Mouse (Mus musculus) embryonic facial prominence, embryonic 11.5 days (tissue): ENCODE measurements around the gene Grpel1. TPM values are rescaled to one million over a fixed set of nuclear protein-coding genes. Genes with fewer than 3 reads are reported as not detected.

ENCODE experiments used
- ATAC-seq: fragments of 200-750 bp; cut with Nextera tagmentation; replicated peaks from 2 replicates; pipeline ENCODE4 v1.8.0; 2017; ENCODE audit warnings: low read depth; ENCODE audit not compliant: insufficient number of reproducible peaks, low FRiP score, low TSS enrichment
- DNase-seq: peaks from one replicate; pipeline ENCODE4 v3.0.0-alpha.2; 2015; ENCODE audit warnings: low spot score
- H3K27ac ChIP-seq: fragments of 300-500 bp; sonication (generic); replicated peaks from 2 replicates; pipeline ENCODE4 v1.5.1; 2014; ENCODE audit warnings: mild to moderate bottlenecking, low read depth, low read length, control low read depth
- H3K27me3 ChIP-seq: fragments of 300-500 bp; sonication (generic); 2 replicates; pipeline ENCODE4 v1.6.1; 2014; ENCODE audit warnings: mild to moderate bottlenecking, low read length, moderate library complexity, mixed read lengths; ENCODE audit not compliant: control insufficient read depth, insufficient read depth
- H3K36me3 ChIP-seq: fragments of 300-500 bp; sonication (generic); replicated peaks from 2 replicates; pipeline ENCODE4 v1.6.1; 2014; ENCODE audit warnings: low read depth, mild to moderate bottlenecking, low read length, moderate library complexity, mixed read lengths; ENCODE audit not compliant: control insufficient read depth, insufficient read depth
- H3K4me1 ChIP-seq: fragments of 300-500 bp; sonication (generic); 2 replicates; pipeline ENCODE4 v1.6.1; 2014; ENCODE audit warnings: low read length, mixed read lengths; ENCODE audit not compliant: control insufficient read depth, insufficient read depth
- H3K4me2 ChIP-seq: fragments of 300-500 bp; sonication (generic); 2 replicates; pipeline ENCODE4 v1.6.1; 2014; ENCODE audit warnings: low read depth, mild to moderate bottlenecking, control low read depth, low read length, moderate library complexity
- H3K4me3 ChIP-seq: fragments of 300-500 bp; sonication (generic); 2 replicates; pipeline ENCODE4 v1.5.1; 2014; ENCODE audit warnings: low read depth, low read length, control low read depth
- H3K9ac ChIP-seq: fragments of 300-500 bp; sonication (generic); replicated peaks from 2 replicates; pipeline ENCODE4 v1.6.1; 2014; ENCODE audit warnings: mild to moderate bottlenecking, control low read depth, low read length
- H3K9me3 ChIP-seq: fragments of 300-500 bp; sonication (generic); replicated peaks from 2 replicates; pipeline ENCODE4 v1.6.1; 2016; ENCODE audit warnings: mild to moderate bottlenecking, low read length, inconsistent platforms, mixed read lengths; ENCODE audit not compliant: control insufficient read depth
- WGBS: fragments of 180-500 bp; shearing (Covaris S2); extraction: QIAGEN DNeasy Blood & Tissue Kit; methylation state at CpG from one replicate; pipeline ENCODE4 v1.1.7; 2014; 5-methylcytosine and 5-hydroxymethylcytosine counted together
- polyA plus RNA-seq: library from polyadenylated mRNA; unstranded; fragments of >200 nt; fragmentation: Nextera tagmentation; extraction: Ambion mirVana; gene quantifications from 2 replicates; pipeline ENCODE4 v1.2.1, GENCODE M21; 2014

Gene Grpel1
- polyA plus RNA-seq, 1 experiment from 2014 or later, result 61.4 TPM

DNA sequence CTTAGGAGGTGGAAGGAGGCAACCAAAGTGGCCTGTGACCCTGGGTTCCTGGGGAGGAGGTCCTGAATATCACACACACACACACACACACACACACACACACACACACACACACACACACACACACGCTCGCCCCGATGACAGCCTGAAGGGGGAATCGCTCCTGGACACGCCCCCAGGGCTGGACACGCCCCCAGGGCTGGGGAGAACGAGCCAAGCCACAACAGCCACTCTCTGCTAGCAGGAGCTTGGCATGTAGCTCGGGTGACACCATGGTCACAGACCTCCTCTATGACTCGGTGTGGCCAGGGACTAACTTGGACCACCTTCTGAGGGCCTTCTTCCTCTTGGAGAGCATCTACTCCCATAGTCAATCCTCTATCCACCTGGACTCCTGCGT is 13.7 kb upstream of the Grpel1 start:
- no peaks in the 10 kb centered on the region for H3K36me3 ChIP-seq
- no peak overlapping the region for H3K27ac ChIP-seq
- no peak overlapping the region for H3K9ac ChIP-seq
- H3K27me3 ChIP-seq, result no peaks in the 10 kb centered on the region
- no peak for ATAC-seq
- no peak for DNase-seq
- no peak overlapping the region for H3K4me3 ChIP-seq
- 24% methylated on average over 9 of the region's 10 CpGs for WGBS
- H3K4me1 ChIP-seq, result no peaks in the 10 kb centered on the region
- no peaks in the 10 kb centered on the region for H3K9me3 ChIP-seq
- no peak overlapping the region for H3K4me2 ChIP-seq

DNA sequence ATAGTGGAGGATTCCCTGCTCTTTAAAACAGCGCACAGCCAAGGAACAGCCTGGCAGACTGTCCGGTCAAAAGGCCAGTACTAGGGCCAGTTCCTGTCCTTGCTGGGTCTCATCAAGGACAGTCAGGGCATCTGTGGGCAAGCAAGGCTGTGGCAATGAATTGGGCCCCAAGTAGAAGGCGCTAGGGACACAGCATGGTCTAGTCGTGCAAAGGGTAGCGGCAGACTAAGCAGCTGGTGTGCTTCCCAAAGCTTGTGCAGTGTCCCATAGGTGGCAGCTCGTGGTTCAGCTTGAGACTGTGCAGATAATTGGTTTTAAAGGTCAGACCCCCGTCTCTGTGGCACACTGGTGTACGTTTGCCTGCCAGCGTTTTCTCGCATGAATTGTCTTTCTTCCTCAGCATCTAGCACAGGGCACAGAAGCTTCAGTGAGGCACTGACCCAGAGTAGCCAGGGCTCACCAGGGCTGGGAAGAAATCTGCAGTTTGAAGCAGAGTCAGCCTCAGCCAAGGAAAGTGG is 12.9 kb upstream of the Grpel1 start:
- DNase-seq (no peak), ATAC-seq (no peak)
- Histone ChIP-seq H3K9ac (no peak overlapping the region), H3K27ac (no peak overlapping the region), H3K36me3 (no peaks in the 10 kb centered on the region), H3K4me2 (no peak overlapping the region), H3K4me3 (no peak overlapping the region), H3K9me3 (no peaks in the 10 kb centered on the region), H3K4me1 (no peaks in the 10 kb centered on the region), H3K27me3 (no peaks in the 10 kb centered on the region)
- WGBS, result 66% methylated on average over 10 of the region's 10 CpGs

DNA sequence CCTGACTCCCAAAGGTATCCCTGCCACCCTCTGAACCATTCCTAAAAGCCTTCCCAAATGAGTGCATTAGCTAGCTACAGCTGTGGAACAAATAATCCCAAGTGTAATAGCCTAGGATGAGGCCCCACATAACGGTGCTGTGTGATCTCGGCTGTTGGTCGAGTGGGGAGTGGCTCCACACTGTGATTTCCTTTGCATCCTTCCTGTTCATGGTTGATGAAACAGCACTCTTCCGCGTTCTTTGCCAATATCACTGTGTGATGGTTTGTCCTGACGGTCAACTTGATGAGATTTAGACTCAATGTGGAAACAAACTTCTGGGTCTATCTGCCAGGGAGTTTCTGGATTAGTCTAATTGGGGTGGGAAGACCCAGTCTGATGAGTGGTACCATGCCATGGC is 12.0 kb upstream of the Grpel1 start:
- H3K36me3 ChIP-seq, result no peaks in the 10 kb centered on the region
- H3K27ac ChIP-seq, result no peak overlapping the region
- WGBS, result 81% methylated on average over 6 of the region's 6 CpGs
- no peaks in the 10 kb centered on the region for H3K27me3 ChIP-seq
- no peaks in the 10 kb centered on the region for H3K4me1 ChIP-seq
- H3K9me3 ChIP-seq, result no peaks in the 10 kb centered on the region
- no peak overlapping the region for H3K9ac ChIP-seq
- ATAC-seq, result no peak
- H3K4me3 ChIP-seq, result no peak overlapping the region
- DNase-seq, result no peak
- no peak overlapping the region for H3K4me2 ChIP-seq

DNA sequence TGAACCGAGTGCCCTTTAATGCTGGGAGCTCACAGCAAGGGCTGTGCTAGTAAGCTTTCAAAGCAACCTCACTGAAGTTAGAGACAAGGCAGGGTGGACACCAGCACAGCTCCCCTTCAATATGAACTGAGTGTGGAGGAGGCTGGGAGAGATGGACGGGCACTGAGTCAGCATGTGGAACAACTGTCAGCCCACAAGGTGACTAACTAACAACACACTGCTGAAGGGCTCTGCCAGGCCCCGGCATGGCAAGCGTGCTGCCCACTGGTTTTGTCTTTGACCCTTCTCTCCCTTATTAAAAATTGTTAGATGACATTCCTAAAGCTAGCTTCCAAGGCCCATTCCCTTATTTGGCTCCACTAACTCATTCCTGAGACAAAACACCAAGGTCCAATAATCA is 7.1 kb upstream of the Grpel1 start:
- Histone ChIP-seq H3K36me3 (no peaks in the 10 kb centered on the region), H3K9ac (no peak overlapping the region), H3K27ac (no peak overlapping the region), H3K4me1 (no peaks in the 10 kb centered on the region), H3K9me3 (no peaks in the 10 kb centered on the region), H3K4me2 (no peak overlapping the region), H3K4me3 (no peak overlapping the region), H3K27me3 (no peaks in the 10 kb centered on the region)
- DNase-seq (no peak), ATAC-seq (no peak)
- WGBS, result 74% methylated on average over 4 of the region's 4 CpGs

DNA sequence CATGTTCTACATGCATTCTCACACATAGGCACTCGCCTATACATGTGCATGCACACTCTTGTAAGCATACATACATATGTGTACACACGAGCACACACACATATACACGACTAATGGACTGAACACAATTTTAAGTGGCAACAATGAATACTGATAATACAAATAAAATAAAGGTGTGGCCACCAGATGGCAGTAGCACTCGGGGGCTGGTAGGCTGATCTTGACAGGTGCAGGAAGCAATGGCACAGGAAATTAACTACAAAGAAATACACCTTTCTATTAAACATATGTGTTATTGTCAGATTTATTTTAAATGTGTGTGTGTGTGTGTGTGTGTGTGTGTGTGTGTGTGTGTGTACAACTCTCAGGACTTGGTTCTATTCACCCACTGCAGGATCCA is 5.9 kb upstream of the Grpel1 start:
- Histone ChIP-seq H3K4me3 (no peak overlapping the region), H3K27me3 (no peaks in the 10 kb centered on the region), H3K4me1 (no peaks in the 10 kb centered on the region), H3K36me3 (no peaks in the 10 kb centered on the region), H3K4me2 (no peak overlapping the region), H3K9ac (no peak overlapping the region), H3K27ac (no peak overlapping the region), H3K9me3 (no peaks in the 10 kb centered on the region)
- no peak for ATAC-seq
- WGBS, result 21% methylated on average over 4 of the region's 4 CpGs
- DNase-seq, result peak; percentile 59

DNA sequence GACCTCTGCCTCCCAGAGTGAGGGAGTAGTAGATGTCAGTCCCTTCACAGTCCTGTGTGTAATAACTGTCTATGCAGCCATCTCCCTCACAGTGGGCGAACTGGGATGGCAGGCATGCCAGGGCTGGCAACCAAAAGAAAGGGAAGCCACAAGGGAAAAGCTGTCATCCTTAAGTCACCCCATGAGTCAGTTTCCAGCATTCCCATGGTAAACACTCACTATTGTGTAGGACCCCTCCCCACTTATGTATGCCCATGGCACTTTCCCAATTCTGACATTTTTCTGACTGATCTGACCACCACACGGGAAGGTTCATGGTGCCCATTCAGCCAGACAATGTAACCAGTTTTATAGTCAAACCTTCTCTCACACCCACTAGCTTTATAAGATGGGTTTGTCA is 4.1 kb upstream of the Grpel1 start:
- H3K9me3 ChIP-seq, result no peaks in the 10 kb centered on the region
- H3K4me3 ChIP-seq, result no peak overlapping the region
- 84% methylated on average over 2 of the region's 2 CpGs for WGBS
- H3K4me2 ChIP-seq, result no peak overlapping the region
- no peaks in the 10 kb centered on the region for H3K27me3 ChIP-seq
- no peak for ATAC-seq
- no peaks in the 10 kb centered on the region for H3K36me3 ChIP-seq
- no peaks in the 10 kb centered on the region for H3K4me1 ChIP-seq
- DNase-seq, result no peak
- no peak overlapping the region for H3K9ac ChIP-seq
- no peak overlapping the region for H3K27ac ChIP-seq

DNA sequence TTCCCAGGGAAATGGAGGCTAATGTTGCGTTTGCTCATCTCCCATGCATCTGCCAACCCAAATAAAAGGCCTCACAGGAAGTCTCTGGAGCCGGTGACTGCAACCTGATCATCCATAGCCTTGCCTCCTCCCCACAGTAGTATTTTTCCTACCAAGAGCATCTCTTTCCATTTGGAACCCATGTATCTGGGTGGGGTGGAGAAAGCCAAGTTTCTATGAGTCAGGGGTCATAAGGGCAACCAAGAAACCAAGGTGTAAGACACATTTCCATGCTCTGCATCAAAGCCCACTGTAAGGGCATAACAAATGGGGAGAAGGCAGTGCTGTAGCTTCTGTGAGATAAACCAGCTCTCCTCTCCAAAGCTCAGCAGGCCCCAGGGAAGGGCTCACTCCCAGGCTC is 3.6 kb upstream of the Grpel1 start:
- no peak overlapping the region for H3K4me2 ChIP-seq
- H3K27me3 ChIP-seq, result no peaks in the 10 kb centered on the region
- no peak overlapping the region for H3K4me3 ChIP-seq
- H3K27ac ChIP-seq, result no peak overlapping the region
- no peak for DNase-seq
- ATAC-seq, result no peak
- WGBS, result 61% methylated on average over 2 of the region's 2 CpGs
- no peaks in the 10 kb centered on the region for H3K9me3 ChIP-seq
- no peak overlapping the region for H3K9ac ChIP-seq
- no peaks in the 10 kb centered on the region for H3K4me1 ChIP-seq
- H3K36me3 ChIP-seq, result no peaks in the 10 kb centered on the region

DNA sequence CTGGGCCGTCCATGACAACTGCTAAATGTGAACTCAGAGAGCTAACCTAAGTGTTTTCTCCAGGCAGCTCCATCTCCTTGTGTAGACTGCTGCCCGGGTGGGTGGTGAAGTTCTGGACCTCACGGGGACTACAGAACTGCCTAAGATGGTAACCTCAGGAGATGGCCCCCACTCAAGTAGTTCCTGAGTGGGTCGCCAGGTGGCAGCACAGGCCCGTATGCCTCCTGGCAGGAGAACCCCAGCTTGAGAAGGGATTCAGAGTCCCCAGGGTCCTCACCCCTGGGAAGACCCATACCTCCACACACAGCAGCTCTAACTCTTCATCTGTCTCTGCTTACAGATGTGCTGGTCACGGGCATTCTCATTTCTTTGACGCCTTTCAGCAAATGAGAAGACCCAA is 2.0 kb upstream of the Grpel1 start:
- Histone ChIP-seq H3K4me3 (no peak overlapping the region), H3K27ac (no peak overlapping the region), H3K4me2 (no peak overlapping the region), H3K27me3 (no peaks in the 10 kb centered on the region), H3K9ac (no peak overlapping the region), H3K36me3 (no peaks in the 10 kb centered on the region), H3K9me3 (no peaks in the 10 kb centered on the region), H3K4me1 (no peaks in the 10 kb centered on the region)
- WGBS, result 20% methylated on average over 7 of the region's 7 CpGs
- DNase-seq (peak; percentile 77), ATAC-seq (0 out of 2 replicates have a peak, but pooled peaks have one; percentile 10)
